Mouse (Mus musculus): Measurements from ENCODE around the gene Frem2. TPM values are rescaled to one million over a fixed set of nuclear protein-coding genes. Genes with fewer than 3 reads are reported as not detected.

The Frem2 gene
- polyA plus RNA-seq, 1 experiment from 2014 or later = 1.2 TPM

- WGBS = 84% methylated on average over 3 of the region's 3 CpGs
These were observed 46.0 kb downstream of the Frem2 start for GRCm38 (mm10) chr3:53611106-53611505.

GRCm38 (mm10) chr3:53609851-53610250, 47.3 kb downstream of the Frem2 start:
- Histone ChIP-seq H3K4me1 (no peaks in the 10 kb centered on the region), H3K9ac (replicated peaks) (no peak overlapping the region), H3K27ac (replicated peaks) (no peak overlapping the region), H3K9me3 (replicated peaks) (no peaks in the 10 kb centered on the region), H3K27me3 (replicated peaks) (no peaks in the 10 kb centered on the region), H3K4me2 (no peak overlapping the region), H3K36me3 (no peaks in the 10 kb centered on the region), H3K4me3 (replicated peaks) (no peak overlapping the region)
- ATAC-seq (ENCODE audit: low FRiP score) = no peak
- WGBS = 47% methylated on average over 4 of the region's 4 CpGs

More at GRCm38 (mm10) chr3:53611106-53611505, 46.0 kb downstream of the Frem2 start:
- Histone ChIP-seq H3K36me3 (no peaks in the 10 kb centered on the region), H3K27ac (replicated peaks) (no peak overlapping the region), H3K4me1 (no peaks in the 10 kb centered on the region), H3K9ac (replicated peaks) (no peak overlapping the region), H3K9me3 (replicated peaks) (no peaks in the 10 kb centered on the region), H3K4me3 (replicated peaks) (no peak overlapping the region), H3K4me2 (no peak overlapping the region), H3K27me3 (replicated peaks) (no peaks in the 10 kb centered on the region)
- no peak for ATAC-seq (ENCODE audit: low FRiP score)

GRCm38 (mm10) chr3:53600140-53600539, 57.0 kb downstream of the Frem2 start:
- no peaks in the 10 kb centered on the region for H3K9me3 ChIP-seq (replicated peaks)
- ATAC-seq (ENCODE audit: low FRiP score) = no peak
- no peaks in the 10 kb centered on the region for H3K36me3 ChIP-seq
- H3K27me3 ChIP-seq (replicated peaks) = no peaks in the 10 kb centered on the region
- H3K4me3 ChIP-seq (replicated peaks) = no peak overlapping the region
- H3K9ac ChIP-seq (replicated peaks) = no peak overlapping the region
- no peaks in the 10 kb centered on the region for H3K4me1 ChIP-seq
- 50% methylated on average over 4 of the region's 4 CpGs for WGBS
- no peak overlapping the region for H3K27ac ChIP-seq (replicated peaks)
- no peak overlapping the region for H3K4me2 ChIP-seq

GRCm38 (mm10) chr3:53599315-53599714, 57.8 kb downstream of the Frem2 start:
- no peak for ATAC-seq (ENCODE audit: low FRiP score)
- WGBS = 34% methylated on average over 7 of the region's 7 CpGs
- Histone ChIP-seq H3K4me3 (replicated peaks) (no peak overlapping the region), H3K27ac (replicated peaks) (no peak overlapping the region), H3K36me3 (no peaks in the 10 kb centered on the region), H3K9ac (replicated peaks) (no peak overlapping the region), H3K4me2 (no peak overlapping the region), H3K9me3 (replicated peaks) (no peaks in the 10 kb centered on the region), H3K4me1 (no peaks in the 10 kb centered on the region), H3K27me3 (replicated peaks) (no peaks in the 10 kb centered on the region)

GRCm38 (mm10) chr3:53598153-53598800, 58.9 kb downstream of the Frem2 start:
- Histone ChIP-seq H3K9ac (replicated peaks) (no peak overlapping the region), H3K27ac (replicated peaks) (no peak overlapping the region), H3K4me3 (replicated peaks) (no peak overlapping the region), H3K36me3 (no peaks in the 10 kb centered on the region), H3K4me1 (no peaks in the 10 kb centered on the region), H3K27me3 (replicated peaks) (no peaks in the 10 kb centered on the region), H3K9me3 (replicated peaks) (no peaks in the 10 kb centered on the region), H3K4me2 (no peak overlapping the region)
- ATAC-seq (ENCODE audit: low FRiP score) = no peak
- WGBS = 11% methylated on average over 9 of the region's 9 CpGs

- Histone ChIP-seq H3K36me3 (no peaks in the 10 kb centered on the region), H3K4me3 (replicated peaks) (no peak overlapping the region), H3K27me3 (replicated peaks) (0 out of 2 replicates have a peak, but pooled peaks cover 2% of the 10 kb centered on the region), H3K27ac (replicated peaks) (no peak overlapping the region), H3K9ac (replicated peaks) (no peak overlapping the region), H3K4me2 (no peak overlapping the region), H3K4me1 (peaks cover 8% of the 10 kb centered on the region; the same call in 1 of the 2 replicates), H3K9me3 (replicated peaks) (no peaks in the 10 kb centered on the region)
- ATAC-seq (ENCODE audit: low FRiP score) = no peak
- 55% methylated on average over 4 of the region's 4 CpGs for WGBS
These were observed 62.7 kb downstream of the Frem2 start for GRCm38 (mm10) chr3:53594471-53594870.

- H3K27ac ChIP-seq (replicated peaks) = no peak overlapping the region
- no peak overlapping the region for H3K9ac ChIP-seq (replicated peaks)
- 9% methylated on average over 3 of the region's 3 CpGs for WGBS
These were observed 63.4 kb downstream of the Frem2 start for GRCm38 (mm10) chr3:53593718-53594117.

GRCm38 (mm10) chr3:53592036-53592435, 65.1 kb downstream of the Frem2 start:
- Histone ChIP-seq H3K27me3 (replicated peaks) (0 out of 2 replicates have a peak, but pooled peaks cover 2% of the 10 kb centered on the region), H3K9me3 (replicated peaks) (no peaks in the 10 kb centered on the region), H3K9ac (replicated peaks) (no peak overlapping the region), H3K4me2 (no peak overlapping the region), H3K4me1 (peaks cover 8% of the 10 kb centered on the region; the same call in 1 of the 2 replicates), H3K36me3 (no peaks in the 10 kb centered on the region), H3K27ac (replicated peaks) (no peak overlapping the region), H3K4me3 (replicated peaks) (no peak overlapping the region)
- 95% methylated on average over 7 of the region's 7 CpGs for WGBS
- ATAC-seq (ENCODE audit: low FRiP score) = no peak

More at GRCm38 (mm10) chr3:53593718-53594117, 63.4 kb downstream of the Frem2 start:
- no peak overlapping the region for H3K4me2 ChIP-seq
- no peaks in the 10 kb centered on the region for H3K36me3 ChIP-seq
- H3K9me3 ChIP-seq (replicated peaks) = no peaks in the 10 kb centered on the region
- ATAC-seq (ENCODE audit: low FRiP score) = no peak
- H3K4me3 ChIP-seq (replicated peaks) = no peak overlapping the region
- peaks cover 8% of the 10 kb centered on the region; the same call in 1 of the 2 replicates for H3K4me1 ChIP-seq
- 0 out of 2 replicates have a peak, but pooled peaks cover 2% of the 10 kb centered on the region for H3K27me3 ChIP-seq (replicated peaks)

GRCm38 (mm10) chr3:53590139-53590621, 67.0 kb downstream of the Frem2 start:
- Histone ChIP-seq H3K9me3 (replicated peaks) (no peaks in the 10 kb centered on the region), H3K27ac (replicated peaks) (no peak overlapping the region), H3K4me1 (peaks cover 10% of the 10 kb centered on the region; the same call in 1 of the 2 replicates), H3K4me2 (no peak overlapping the region), H3K27me3 (replicated peaks) (0 out of 2 replicates have a peak, but pooled peaks cover 2% of the 10 kb centered on the region), H3K36me3 (no peaks in the 10 kb centered on the region), H3K4me3 (replicated peaks) (no peak overlapping the region), H3K9ac (replicated peaks) (no peak overlapping the region)
- no peak; the same call in 1 of the 2 replicates for ATAC-seq (ENCODE audit: low FRiP score)
- WGBS = 2% methylated on average over 2 of the region's 2 CpGs

GRCm38 (mm10) chr3:53583248-53583647, 73.9 kb downstream of the Frem2 start:
- Histone ChIP-seq H3K9me3 (replicated peaks) (no peaks in the 10 kb centered on the region), H3K4me1 (0 out of 2 replicates have a peak, but pooled peaks cover 2% of the 10 kb centered on the region), H3K27me3 (replicated peaks) (no peaks in the 10 kb centered on the region), H3K27ac (replicated peaks) (no peak overlapping the region), H3K9ac (replicated peaks) (no peak overlapping the region), H3K36me3 (no peaks in the 10 kb centered on the region), H3K4me2 (no peak overlapping the region), H3K4me3 (replicated peaks) (no peak overlapping the region)
- WGBS = 86% methylated on average over 8 of the region's 8 CpGs
- no peak for ATAC-seq (ENCODE audit: low FRiP score)

- Histone ChIP-seq H3K27ac (replicated peaks) (no peak overlapping the region), H3K9me3 (replicated peaks) (no peaks in the 10 kb centered on the region), H3K9ac (replicated peaks) (no peak overlapping the region), H3K4me3 (replicated peaks) (no peak overlapping the region), H3K27me3 (replicated peaks) (no peaks in the 10 kb centered on the region), H3K4me2 (no peak overlapping the region), H3K4me1 (no peaks in the 10 kb centered on the region), H3K36me3 (no peaks in the 10 kb centered on the region)
- 80% methylated on average over 5 of the region's 5 CpGs for WGBS
- ATAC-seq (ENCODE audit: low FRiP score) = no peak
These were observed 76.4 kb downstream of the Frem2 start for GRCm38 (mm10) chr3:53580596-53581254.
